In the genomic region with DNA sequence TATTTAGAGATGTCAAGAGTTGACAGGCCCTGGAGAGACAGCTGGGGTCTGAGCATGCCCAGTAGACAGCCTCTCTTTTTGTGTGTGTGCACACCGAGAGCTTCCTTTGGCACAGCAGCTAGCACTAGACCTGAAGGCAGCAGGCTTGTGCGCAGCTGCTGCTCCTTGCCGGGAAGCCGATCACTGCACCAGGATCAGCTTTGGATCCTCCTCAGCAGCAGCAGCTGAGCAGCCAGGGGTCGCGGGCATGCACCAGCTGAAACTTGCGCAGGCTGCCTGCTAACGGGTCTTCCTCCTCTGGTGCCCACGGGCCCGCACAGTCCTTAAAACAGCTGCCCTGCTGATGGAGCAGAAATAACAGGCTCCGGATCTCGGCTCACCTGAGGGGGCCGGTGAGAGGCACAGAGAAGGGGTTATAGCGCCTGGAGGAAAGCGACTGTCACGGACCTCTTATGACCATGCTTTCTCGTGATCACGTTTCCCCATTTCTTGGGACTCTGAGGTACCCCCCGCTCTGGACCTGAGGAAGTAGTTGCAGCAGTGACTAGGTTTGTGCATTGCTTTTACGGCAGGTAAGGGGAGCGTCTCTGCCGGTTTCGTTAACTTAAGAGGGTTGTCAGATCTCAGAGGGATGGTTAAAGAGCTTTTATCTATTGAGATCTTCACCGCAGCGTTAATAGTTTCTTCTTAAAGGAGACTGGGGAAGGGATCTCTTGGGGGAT, we compare ENCODE assay signal across 8 mouse cellular contexts. TPM values are rescaled to one million over a fixed set of nuclear protein-coding genes. Genes with fewer than 3 reads are reported as not detected.
DNase-seq lines count a peak whose midpoint lies in the region; ATAC-seq and TF ChIP-seq lines count a peak whose summit lies in the region.

No protein-coding gene starts in this region.

- ATAC-seq in kidney, embryonic 15.5 days (replicated peaks; ENCODE audit: low FRiP score) = peak; percentile 77
- ATAC-seq in midbrain, embryonic 14.5 days (ENCODE audit: low FRiP score, low TSS enrichment) = peak; percentile 94

- peaks cover 19% of the 10 kb centered on the region for H3K27me3 ChIP-seq in kidney, embryonic 15.5 days
- no peaks in the 10 kb centered on the region for H3K27me3 ChIP-seq in midbrain, embryonic 14.5 days (ENCODE audit: control insufficient read depth, insufficient read depth, low read length)
- no peaks in the 10 kb centered on the region for H3K27me3 ChIP-seq in thymus, adult 2 months (ENCODE audit: control insufficient read depth, insufficient read depth, low read length)

- peak overlapping the region; percentile 42 for H3K4me3 ChIP-seq in kidney, embryonic 15.5 days (replicated peaks)
- H3K4me3 ChIP-seq in midbrain, embryonic 14.5 days (replicated peaks; ENCODE audit: low read depth, low read length) = peak overlapping the region; percentile 44
- H3K4me3 ChIP-seq in thymus, adult 2 months (ENCODE audit: control insufficient read depth, insufficient read depth, low read length) = peak overlapping the region; percentile 35

- no peak for DNase-seq in kidney, adult 9 months
- DNase-seq in embryo, embryonic 10 days (ENCODE audit: low spot score) = peak; percentile 70
- peak; percentile 3 to 6 for DNase-seq in heart, postnatal 10 days
- DNase-seq in left cerebral cortex, adult 9 months (ENCODE audit: low spot score in 2 of 2) = peak; percentile 22 to 61
- DNase-seq in midbrain, embryonic 14.5 days = peak; percentile 85
- peak; percentile 33 for DNase-seq in thymus, adult 2 months
- DNase-seq in spleen, adult 18-20 months = no peak

- H3K4me2 ChIP-seq in kidney, embryonic 15.5 days = peak overlapping the region; percentile 72
- peak overlapping the region; percentile 65 for H3K4me2 ChIP-seq in midbrain, embryonic 14.5 days (ENCODE audit: low read length)

- H3K9ac ChIP-seq in kidney, embryonic 15.5 days = 0 out of 2 replicates have a peak overlapping the region, but pooled peaks have one; percentile 31
- peak overlapping the region; percentile 66 for H3K9ac ChIP-seq in midbrain, embryonic 14.5 days (replicated peaks; ENCODE audit: low read length)

- no peak for TF ChIP-seq CTCF in thymus, adult 2 months (IDR thresholded peaks at IDR 0.05; ENCODE audit: borderline replicate concordance, control insufficient read depth, extremely low read depth, insufficient read depth, low read length, poor library complexity)

- H3K36me3 ChIP-seq in kidney, embryonic 15.5 days = no peaks in the 10 kb centered on the region
- no peaks in the 10 kb centered on the region for H3K36me3 ChIP-seq in midbrain, embryonic 14.5 days (ENCODE audit: control insufficient read depth, insufficient read depth, low read length)
- H3K36me3 ChIP-seq in thymus, adult 2 months (ENCODE audit: control insufficient read depth, insufficient read depth, low read length) = no peaks in the 10 kb centered on the region

- WGBS in kidney, embryonic 15.5 days = 4% methylated on average over 25 of the region's 25 CpGs
- 1% methylated on average over 25 of the region's 25 CpGs for WGBS in midbrain, embryonic 14.5 days
- WGBS in thymus, adult 2 months = 2% methylated on average over 25 of the region's 25 CpGs

- H3K27ac ChIP-seq in kidney, embryonic 15.5 days = no peak overlapping the region
- peak overlapping the region; percentile 79 for H3K27ac ChIP-seq in midbrain, embryonic 14.5 days (replicated peaks; ENCODE audit: low read depth, low read length)
- no peak overlapping the region for H3K27ac ChIP-seq in thymus, adult 2 months (ENCODE audit: control insufficient read depth, insufficient read depth, low read length)

- peaks cover 5% of the 10 kb centered on the region for H3K4me1 ChIP-seq in kidney, embryonic 15.5 days
- H3K4me1 ChIP-seq in midbrain, embryonic 14.5 days (ENCODE audit: control insufficient read depth, insufficient read depth, low read length) = no peaks in the 10 kb centered on the region
- no peaks in the 10 kb centered on the region for H3K4me1 ChIP-seq in thymus, adult 2 months (replicated peaks; ENCODE audit: control insufficient read depth, insufficient read depth, low read length)

- H3K9me3 ChIP-seq in kidney, embryonic 15.5 days (replicated peaks) = no peaks in the 10 kb centered on the region
- no peaks in the 10 kb centered on the region for H3K9me3 ChIP-seq in midbrain, embryonic 14.5 days (ENCODE audit: control insufficient read depth, low read length)

- no peak for TF ChIP-seq POLR2A in thymus, adult 2 months (IDR thresholded peaks at IDR 0.05; ENCODE audit: control insufficient read depth, extremely low read depth, insufficient read depth, low read length, poor library complexity)

- intact Hi-C loops in heart, postnatal 10 days (cut with DNase I) = no loop called here

RNA-seq across cellular contexts. Expression of a gene that starts 57.8 kb away (rescaled TPM):
- 41.0 and 45.0 TPM in 2 replicates for polyA plus RNA-seq in kidney, embryonic 15.5 days (2015; fragmentation: Nextera tagmentation; extraction: Ambion mirVana)
- total RNA-seq in heart, postnatal 10 days (2021) = 10 to 100 TPM; 36.3 to 64.0 TPM
- 14.2 and 15.9 TPM in 2 replicates for polyA plus RNA-seq in midbrain, embryonic 14.5 days (2014; fragmentation: Nextera tagmentation; extraction: Ambion mirVana)
- polyA plus RNA-seq in thymus, adult 2 months (2012; rRNA removed) = 2.3 and 2.4 TPM in 2 replicates

Comparison
In these comparisons a context has a peak if more than half of its experiments do, and no peak if none do; other contexts are left out.
1. DNase-seq: peak in embryo, embryonic 10 days (single experiment), heart, postnatal 10 days (2 of 2), left cerebral cortex, adult 9 months (2 of 2), midbrain, embryonic 14.5 days (single experiment) and thymus, adult 2 months (single experiment); none in kidney, adult 9 months (single experiment) and spleen, adult 18-20 months (0 of 2).
2. Peak in every context shown above with its lines, with median percentiles within 50 percentile points of each other: H3K4me3 ChIP-seq.